Mouse (Mus musculus): ENCODE measurements around the gene Ccdc115.

DNA sequence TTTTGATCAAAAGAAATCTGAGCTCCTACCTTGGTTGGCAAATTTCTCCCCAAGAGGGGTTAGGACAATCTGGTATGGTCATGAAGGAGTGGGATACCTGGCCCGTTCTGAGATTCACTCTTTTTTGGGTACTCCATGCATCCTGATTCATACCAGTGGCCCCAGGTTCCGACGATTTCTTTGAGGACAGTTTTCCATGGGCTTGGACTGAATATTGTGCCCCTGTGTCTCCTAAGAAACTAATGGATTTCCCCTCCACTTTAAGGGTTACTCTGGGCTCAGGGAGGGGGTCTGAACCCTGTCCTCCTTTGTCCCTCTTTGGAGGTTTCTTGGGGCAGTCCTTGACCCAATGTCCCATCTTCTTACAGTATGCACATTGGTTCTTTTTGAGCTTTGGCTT lies 8.5 kb downstream of the Ccdc115 start:
- TF ChIP-seq POLR2A (IDR thresholded peaks at IDR 0.05; ENCODE audit: control insufficient read depth, low read depth, low read length), result no peak
- no peak for TF ChIP-seq CTCF (IDR thresholded peaks at IDR 0.05; ENCODE audit: control insufficient read depth, insufficient read depth, insufficient replicate concordance, low read depth, low read length)
